In genomic region chr19:29843641-29844035, GRCm38 (mm10) we compare ENCODE assay signal across 14 mouse cellular contexts. TPM values are rescaled to one million over a fixed set of nuclear protein-coding genes. Genes with fewer than 3 reads are reported as not detected.
DNase-seq lines count a peak whose midpoint lies in the region; ATAC-seq lines count a peak whose summit lies in the region.
"Had no signal": no experiment of that assay in that cellular context is flagged by ENCODE, and none has a peak within 500 bp of the region (broad histone marks: within the 10 kb centered on the region; RNA-seq: fewer than 3 reads in every experiment).

No protein-coding gene starts in this region.

- WGBS in neural tube, embryonic 12.5 days, result 47% methylated on average over 5 of the region's 5 CpGs
- WGBS in hindbrain, embryonic 16.5 days, result 29% methylated on average over 5 of the region's 5 CpGs

- H3K9me3 ChIP-seq in neural tube, embryonic 12.5 days, result no peaks in the 10 kb centered on the region
- H3K9me3 ChIP-seq in hindbrain, embryonic 16.5 days (ENCODE audit: control insufficient read depth, low read length), result no peaks in the 10 kb centered on the region
- H3K9me3 ChIP-seq: heart, embryonic 13.5 days; limb, embryonic 12.5 days had no signal

- H3K4me1 ChIP-seq in neural tube, embryonic 12.5 days, result peaks cover 6% of the 10 kb centered on the region; the same call in 1 of the 2 replicates
- H3K4me1 ChIP-seq in hindbrain, embryonic 16.5 days (ENCODE audit: control insufficient read depth, insufficient read depth, low read depth, low read length), result peaks cover 6% of the 10 kb centered on the region
- H3K4me1 ChIP-seq: heart, embryonic 13.5 days had no signal

- H3K9ac ChIP-seq in neural tube, embryonic 12.5 days, result no peak overlapping the region
- no peak overlapping the region for H3K9ac ChIP-seq in hindbrain, embryonic 16.5 days (ENCODE audit: low read depth, low read length)
- H3K9ac ChIP-seq: heart, embryonic 13.5 days; limb, embryonic 12.5 days had no signal

- intact Hi-C loops in heart, postnatal 14 days (cut with DNase I), result no loop called here

- 0 out of 2 replicates have a peak overlapping the region, but pooled peaks have one; percentile 17 for H3K4me2 ChIP-seq in neural tube, embryonic 12.5 days (replicated peaks)
- H3K4me2 ChIP-seq in hindbrain, embryonic 16.5 days (ENCODE audit: low read length), result no peak overlapping the region
- H3K4me2 ChIP-seq: heart, embryonic 13.5 days; limb, embryonic 12.5 days had no signal

- H3K27me3 ChIP-seq in neural tube, embryonic 12.5 days (replicated peaks), result no peaks in the 10 kb centered on the region
- H3K27me3 ChIP-seq in hindbrain, embryonic 16.5 days (replicated peaks; ENCODE audit: control insufficient read depth, insufficient read depth, low read length), result no peaks in the 10 kb centered on the region
- H3K27me3 ChIP-seq: heart, embryonic 13.5 days; limb, embryonic 12.5 days; Patski had no signal

- no peaks in the 10 kb centered on the region for H3K36me3 ChIP-seq in neural tube, embryonic 12.5 days
- no peaks in the 10 kb centered on the region for H3K36me3 ChIP-seq in hindbrain, embryonic 16.5 days (ENCODE audit: control insufficient read depth, insufficient read depth, low read length)
- H3K36me3 ChIP-seq: heart, embryonic 13.5 days; limb, embryonic 12.5 days had no signal

- ATAC-seq in neural tube, embryonic 12.5 days (ENCODE audit: low FRiP score, low read depth), result peak; percentile 47
- peak; percentile 73 for ATAC-seq in hindbrain, embryonic 16.5 days
- ATAC-seq: Patski had no signal

- no peak overlapping the region for H3K27ac ChIP-seq in neural tube, embryonic 12.5 days
- H3K27ac ChIP-seq in hindbrain, embryonic 16.5 days (ENCODE audit: low read depth, low read length), result peak overlapping the region; percentile 59
- H3K27ac ChIP-seq: heart, embryonic 13.5 days had no signal

- peak; percentile 15 for DNase-seq in heart, adult 11 months
- DNase-seq in heart, postnatal 14 days, result no peak
- DNase-seq in neural tube, embryonic 10.5 days (ENCODE audit: extremely low spot score, low spot score), result no peak
- DNase-seq in thymus, adult 18-20 months, result no peak
- DNase-seq in cerebellum, postnatal 36 days, result no peak
- no peak for DNase-seq in cerebellum, adult 8-10 months
- DNase-seq: adrenal gland, postnatal 36 days; B cell, adult 2 months; cerebellum, adult 9-11 months had no signal

- H3K4me3 ChIP-seq in neural tube, embryonic 12.5 days, result no peak overlapping the region
- H3K4me3 ChIP-seq in hindbrain, embryonic 16.5 days (ENCODE audit: low read length), result no peak overlapping the region
- H3K4me3 ChIP-seq: heart, embryonic 13.5 days; limb, embryonic 12.5 days had no signal

RNA-seq across cellular contexts. Expression of gene Ranbp6, which starts 30.9 kb away (rescaled TPM):
- total RNA-seq in heart, postnatal 14 days (2021), result 10 to 100 TPM; 15.2 to 15.5 TPM
- 41.8 and 41.9 TPM in 2 replicates for polyA plus RNA-seq in neural tube, embryonic 12.5 days (2016; fragmentation: Nextera tagmentation; extraction: Ambion mirVana)
- polyA plus RNA-seq in hindbrain, embryonic 16.5 days (2015; fragmentation: Nextera tagmentation; extraction: Ambion mirVana), result 44.9 and 48.7 TPM in 2 replicates

RNA-seq across cellular contexts. Expression of gene 9930021J03Rik, which starts 37.8 kb away (rescaled TPM):
- total RNA-seq in heart, postnatal 14 days (2021), result 10 to 100 TPM; 12.2 to 13.3 TPM
- polyA plus RNA-seq in neural tube, embryonic 12.5 days (2016; fragmentation: Nextera tagmentation; extraction: Ambion mirVana), result 7.4 and 8.3 TPM in 2 replicates
- polyA plus RNA-seq in hindbrain, embryonic 16.5 days (2015; fragmentation: Nextera tagmentation; extraction: Ambion mirVana), result 5.2 and 5.6 TPM in 2 replicates
